Mouse (Mus musculus) heart, adult 18-20 months (tissue): Measurements from ENCODE around the gene 4930447F04Rik. TPM values are rescaled to one million over a fixed set of nuclear protein-coding genes. Genes with fewer than 3 reads are reported as not detected.

Experiments
- DNase-seq, 2 experiments: peaks; one replicate each; pipeline ENCODE4 v3.0.0; 2021 to 2022; ENCODE audit warnings: mixed read lengths in 1 of 2
- long read RNA-seq, 2 experiments: library from polyadenylated mRNA; stranded (forward); transcript quantifications; one replicate each; pipeline ENCODE4 v2.0.0; 2021
- total RNA-seq, 2 experiments: library from RNA; stranded (reverse); gene quantifications; 2 replicates each; pipeline ENCODE4 v1.2.3; 2021

4930447F04Rik gene
- not detected for total RNA-seq
- long read RNA-seq, experiment 1: 0 reads
- long read RNA-seq, experiment 2: 0 reads

DNA sequence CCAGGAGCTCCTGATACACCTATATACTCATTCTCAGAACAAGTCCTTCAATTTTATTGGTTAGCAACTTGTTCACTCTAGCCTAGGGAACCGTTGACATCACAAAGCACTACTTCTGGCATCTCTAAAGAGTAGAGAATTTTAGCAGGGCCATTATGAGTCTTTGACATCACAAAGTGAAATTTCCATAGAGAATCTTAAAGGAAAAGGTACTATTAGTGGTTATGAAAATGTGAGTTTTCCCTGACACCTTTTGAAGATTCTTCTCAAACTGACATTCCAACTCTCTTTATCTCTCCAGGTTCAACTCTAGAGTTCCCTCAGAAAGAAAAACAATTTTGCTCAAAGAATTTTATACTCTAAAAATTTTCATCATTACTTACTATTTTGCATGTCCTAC lies at the start of gene 4930447F04Rik:
Gene 4930447F04Rik, minus strand, starts transcription at position 101 of the 400 bp plus-strand sequence.
- DNase-seq: no peak
